Mouse (Mus musculus): ENCODE data around the gene Vangl1.

- TF ChIP-seq EP300 (IDR thresholded peaks at IDR 0.05) (no peak), CTCF (IDR thresholded peaks at IDR 0.05) (no peak)
Observed at GRCm38 (mm10) chr3:102188972-102189371, 15.5 kb downstream of the Vangl1 start.
